Mouse (Mus musculus) CD4-positive helper T cell, adult 2 months (primary cell): Measurements from ENCODE around the gene C87499.
A peak's percentile ranks its signal among the peaks of the same experiment; 100 is the strongest.

Experiments
- DNase-seq: peaks from one replicate; pipeline ENCODE4 v3.0.0-alpha.2; 2012; ENCODE audit warnings: low read depth, missing footprints, low spot score

The C87499 gene

DNA sequence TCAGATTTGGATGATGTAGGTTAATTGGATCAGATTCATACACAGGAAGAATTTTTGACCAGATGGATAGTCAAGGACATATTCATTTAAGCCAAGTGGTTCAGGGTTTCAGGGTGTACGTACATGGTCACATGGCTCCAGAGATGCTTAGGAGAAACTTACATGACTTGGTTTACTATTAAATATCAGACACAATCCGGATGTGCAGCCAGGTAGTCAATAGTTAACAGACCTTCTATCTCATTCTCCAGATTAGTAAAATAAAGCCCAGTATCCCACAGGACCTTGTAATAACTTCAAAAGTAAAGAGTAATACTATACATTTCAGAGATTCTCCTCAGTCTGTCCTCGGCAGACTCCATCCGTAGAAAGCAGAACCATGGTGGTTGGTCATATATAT, at the start of gene C87499:
C87499 (minus strand) TSS at position 101 of the 400 bp plus-strand sequence.
- DNase-seq, result no peak

DNA sequence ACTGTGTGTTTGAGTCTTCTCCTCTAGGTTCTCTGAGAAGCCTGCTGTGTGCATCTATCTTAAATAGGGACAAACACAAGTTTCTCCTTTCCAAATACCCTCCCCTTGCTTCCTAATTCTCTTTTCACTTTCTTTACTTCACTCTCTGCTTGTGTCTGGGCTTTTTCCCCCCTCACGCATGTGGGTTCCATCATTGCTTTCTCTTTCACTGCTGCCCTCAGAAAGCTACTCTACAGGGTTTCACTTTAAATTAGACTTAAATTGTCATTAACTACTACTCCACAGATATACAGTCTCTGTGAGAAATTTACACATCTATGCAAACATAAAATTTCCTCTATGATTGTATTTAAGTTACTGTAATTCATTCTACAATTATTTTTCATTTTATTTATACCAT, 49.6 kb upstream of the C87499 start, which contains the start of gene Ifna2:
Ifna2 (minus strand) TSS at position 101 of the 400 bp plus-strand sequence.
- no peak for DNase-seq

GRCm38 (mm10) chr4:88681353-88681752, 47.1 kb upstream of the C87499 start:
- DNase-seq, result no peak

DNA sequence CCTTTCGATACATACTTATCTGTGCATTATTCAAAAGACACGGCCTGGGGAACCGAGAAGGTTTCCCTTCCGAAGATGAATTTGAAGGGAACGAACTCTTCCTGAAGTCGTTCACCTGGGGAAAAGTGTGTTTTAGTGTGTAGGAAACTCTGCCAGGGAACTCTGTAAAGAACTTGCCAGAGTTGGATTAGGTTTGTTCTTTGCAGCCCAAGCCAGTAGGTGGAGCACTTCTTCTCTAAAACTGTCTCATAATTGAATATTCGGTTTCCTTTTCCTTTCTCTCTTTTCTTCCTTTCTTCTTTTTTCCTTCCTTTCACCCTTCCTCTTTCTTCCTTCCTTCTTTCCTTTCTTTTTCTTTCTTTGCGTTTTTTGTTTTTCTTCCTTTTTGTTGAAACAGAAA, 46.2 kb upstream of the C87499 start:
- peak; percentile 38 for DNase-seq

DNA sequence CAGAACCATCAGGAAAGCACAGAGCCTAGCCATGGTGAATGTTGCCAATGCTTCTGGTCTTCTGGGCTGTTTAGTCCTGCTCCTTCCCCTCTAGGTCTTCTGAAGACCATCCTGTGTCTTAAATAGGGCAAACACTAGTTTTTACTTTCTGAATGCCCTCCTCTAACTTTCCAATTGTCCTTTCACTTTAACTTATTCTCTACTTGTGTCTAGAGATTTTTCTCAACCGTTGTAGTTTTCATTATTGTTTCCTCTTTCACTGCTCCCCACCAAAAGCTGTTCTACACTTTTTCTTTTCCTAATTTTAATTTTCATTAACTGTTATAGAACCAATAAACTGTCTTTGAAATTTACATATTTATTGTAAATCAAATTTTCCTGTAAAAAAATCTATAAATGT, 42.6 kb upstream of the C87499 start, which contains the start of gene Ifna16:
Ifna16 (minus strand) TSS at position 101 of the 400 bp plus-strand sequence.
- no peak for DNase-seq

DNA sequence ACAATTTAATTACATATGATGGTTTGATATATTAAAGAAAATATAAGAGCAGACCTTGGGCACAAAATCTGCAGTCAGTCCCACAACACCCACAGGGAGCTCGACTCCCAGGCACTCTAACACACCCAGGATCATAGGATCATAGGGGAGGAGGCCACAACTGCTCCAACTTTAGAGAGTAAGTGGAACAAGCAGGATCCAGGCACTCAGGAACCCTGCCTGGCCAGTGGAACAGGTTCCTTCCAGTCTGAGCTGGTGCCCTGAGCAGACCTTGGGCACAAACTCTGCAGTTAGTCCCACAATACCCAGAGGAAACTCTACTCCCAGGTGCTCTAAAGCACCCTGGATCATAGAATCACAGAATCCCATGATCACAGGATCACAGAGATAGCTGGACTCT, 21.2 kb upstream of the C87499 start:
- DNase-seq, result no peak

DNA sequence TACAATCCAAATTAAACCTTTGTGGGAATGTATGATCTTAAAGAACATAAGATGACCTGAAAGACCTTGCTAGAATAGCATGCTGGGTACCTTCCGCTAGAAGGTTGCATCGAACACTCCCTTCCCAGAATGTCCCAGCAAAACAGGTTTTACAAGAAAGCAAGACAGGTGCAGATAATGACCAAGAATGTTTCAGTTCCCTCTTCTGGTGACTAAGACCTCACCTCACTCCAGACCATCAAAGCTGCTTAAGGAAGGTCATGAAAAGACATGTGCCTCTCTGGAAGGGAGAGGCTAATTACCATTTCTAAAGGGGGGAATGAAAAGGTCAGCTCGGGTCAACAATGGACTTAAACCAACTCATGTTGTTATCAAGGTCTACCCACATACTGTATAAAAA, 19.4 kb upstream of the C87499 start:
- no peak for DNase-seq

GRCm38 (mm10) chr4:88644359-88644758, 10.1 kb upstream of the C87499 start, which contains the start of gene Ifna13:
Gene Ifna13 (minus strand): TSS chr4:88644459.
- DNase-seq, result no peak

DNA sequence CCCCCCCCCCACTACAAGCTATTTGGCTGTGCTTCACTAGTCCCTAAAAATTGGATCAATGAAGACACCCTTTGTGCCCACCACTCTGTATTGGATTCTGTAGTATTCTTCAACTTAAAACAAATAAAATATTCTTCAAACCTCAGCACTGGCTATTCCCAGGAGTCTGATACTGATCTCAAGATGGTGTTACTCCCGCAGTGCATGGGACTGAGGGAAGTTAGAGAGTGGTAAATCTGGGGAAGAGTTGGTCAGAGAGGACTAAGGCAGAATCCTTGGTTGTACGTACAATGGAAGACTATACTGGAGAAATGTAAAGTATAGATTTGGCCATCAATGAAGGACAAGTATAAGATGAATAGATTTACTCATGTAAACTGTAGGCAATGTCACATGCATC, 8.3 kb upstream of the C87499 start:
- DNase-seq, result peak; percentile 1

- peak; percentile 92 for DNase-seq
Measured at GRCm38 (mm10) chr4:88641077-88641831, 7.0 kb upstream of the C87499 start.

- DNase-seq, result no peak
Measured at GRCm38 (mm10) chr4:88640704-88641076, 6.5 kb upstream of the C87499 start.

DNA sequence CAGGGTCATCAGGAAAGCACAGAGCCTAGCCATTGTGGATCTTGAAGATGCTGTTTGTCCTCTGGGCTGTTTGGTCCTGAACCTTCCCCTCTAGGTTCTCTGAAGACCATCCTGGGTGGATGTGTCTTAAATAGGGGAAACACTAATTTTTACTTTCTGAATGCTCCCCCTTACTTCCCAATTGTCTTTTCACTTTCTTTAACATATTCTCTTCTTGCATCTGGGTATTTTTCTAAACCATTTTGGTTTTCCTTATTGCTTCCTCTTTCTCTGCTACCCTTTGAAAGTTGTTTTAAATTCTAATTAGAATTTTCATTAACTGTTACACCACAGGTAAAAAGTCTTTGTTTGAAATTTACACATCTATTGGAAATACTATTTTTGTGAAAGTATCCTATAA, 30.9 kb downstream of the C87499 start, which contains the start of gene Ifna12:
Ifna12 (minus strand) TSS at position 101 of the 400 bp plus-strand sequence.
- DNase-seq, result no peak

DNA sequence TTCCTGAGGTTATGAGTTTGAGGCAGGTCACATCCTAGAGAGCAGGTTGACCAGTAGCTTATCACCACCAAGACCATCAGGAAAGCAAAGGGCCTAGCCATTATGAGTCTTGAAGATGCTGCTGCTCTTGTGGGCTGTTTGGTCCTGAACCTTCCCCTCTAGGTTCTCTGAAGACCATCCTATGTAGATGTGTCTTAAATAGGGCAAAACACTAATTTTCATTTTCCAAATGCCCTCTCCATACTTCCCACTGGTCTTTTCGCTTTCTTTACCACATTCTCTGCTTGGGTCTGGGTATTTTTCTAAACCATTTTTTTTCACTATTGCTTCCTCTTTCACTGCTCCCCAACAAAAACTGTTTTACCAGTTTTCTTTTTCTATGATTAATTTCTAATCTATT, 41.9 kb downstream of the C87499 start, which contains the start of gene Ifna9:
Ifna9 (minus strand) TSS at position 101 of the 400 bp plus-strand sequence.
- DNase-seq, result no peak
